Mouse (Mus musculus) right cerebral cortex, postnatal 14 days (tissue): ENCODE data around the gene Trappc1.

Experiments
- DNase-seq: peaks from one replicate; pipeline ENCODE4 v3.0.0; 2022

Gene Trappc1

DNA sequence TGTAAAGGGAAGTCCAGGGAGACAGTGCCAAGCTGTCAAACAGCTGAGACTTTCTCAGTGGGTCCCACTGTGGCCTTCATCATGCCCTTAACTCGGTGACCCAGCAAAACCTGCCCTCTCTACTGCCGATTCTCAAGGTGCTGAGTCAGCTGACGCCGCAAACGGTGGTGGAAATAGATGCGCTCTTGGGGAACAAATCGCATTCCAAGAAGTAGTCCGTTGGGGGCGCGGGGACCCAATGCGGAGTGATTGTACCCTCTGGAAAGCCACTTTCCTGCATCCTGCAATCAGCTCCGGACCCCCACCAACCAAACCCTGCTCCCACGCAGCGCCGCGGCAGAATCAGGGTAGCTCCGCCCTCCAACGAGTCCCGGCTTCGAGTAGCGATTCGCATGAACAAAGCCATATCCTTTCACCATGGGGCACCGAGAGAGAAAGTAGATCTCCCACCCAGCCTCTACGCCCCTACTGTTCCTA is 8.2 kb downstream of the Trappc1 start:
- peak; percentile 83 for DNase-seq

DNA sequence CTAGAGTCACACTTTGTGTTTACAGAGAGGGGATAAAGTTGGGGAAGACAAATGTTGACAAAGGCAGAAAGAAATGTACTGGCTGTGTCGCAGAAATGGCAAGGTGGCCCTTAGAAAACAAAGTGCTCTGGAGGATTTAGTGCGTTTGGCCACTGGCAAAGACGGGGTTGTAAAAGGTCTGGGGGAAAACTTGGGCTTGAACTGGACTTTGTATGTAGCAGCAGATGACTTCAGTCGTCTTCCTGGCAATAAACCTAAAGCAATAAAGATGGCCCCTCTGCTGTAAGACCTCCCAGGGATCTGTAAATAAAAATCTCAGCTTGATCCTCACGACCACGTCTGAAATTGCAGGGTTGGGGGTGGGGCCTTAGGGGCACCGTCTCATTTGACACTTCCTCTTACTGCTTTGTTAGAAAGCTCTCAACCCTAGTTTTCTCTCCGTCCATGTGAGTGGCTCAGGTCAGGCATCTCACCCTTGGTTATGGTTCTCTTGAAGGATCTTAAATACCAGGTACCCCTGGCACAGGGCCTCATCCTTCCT is 9.0 kb downstream of the Trappc1 start:
- DNase-seq: no peak

- DNase-seq: no peak
Measured at GRCm38 (mm10) chr11:69333922-69334321, 10.1 kb downstream of the Trappc1 start.

- no peak for DNase-seq
Measured at GRCm38 (mm10) chr11:69334796-69335195, 11.0 kb downstream of the Trappc1 start.

DNA sequence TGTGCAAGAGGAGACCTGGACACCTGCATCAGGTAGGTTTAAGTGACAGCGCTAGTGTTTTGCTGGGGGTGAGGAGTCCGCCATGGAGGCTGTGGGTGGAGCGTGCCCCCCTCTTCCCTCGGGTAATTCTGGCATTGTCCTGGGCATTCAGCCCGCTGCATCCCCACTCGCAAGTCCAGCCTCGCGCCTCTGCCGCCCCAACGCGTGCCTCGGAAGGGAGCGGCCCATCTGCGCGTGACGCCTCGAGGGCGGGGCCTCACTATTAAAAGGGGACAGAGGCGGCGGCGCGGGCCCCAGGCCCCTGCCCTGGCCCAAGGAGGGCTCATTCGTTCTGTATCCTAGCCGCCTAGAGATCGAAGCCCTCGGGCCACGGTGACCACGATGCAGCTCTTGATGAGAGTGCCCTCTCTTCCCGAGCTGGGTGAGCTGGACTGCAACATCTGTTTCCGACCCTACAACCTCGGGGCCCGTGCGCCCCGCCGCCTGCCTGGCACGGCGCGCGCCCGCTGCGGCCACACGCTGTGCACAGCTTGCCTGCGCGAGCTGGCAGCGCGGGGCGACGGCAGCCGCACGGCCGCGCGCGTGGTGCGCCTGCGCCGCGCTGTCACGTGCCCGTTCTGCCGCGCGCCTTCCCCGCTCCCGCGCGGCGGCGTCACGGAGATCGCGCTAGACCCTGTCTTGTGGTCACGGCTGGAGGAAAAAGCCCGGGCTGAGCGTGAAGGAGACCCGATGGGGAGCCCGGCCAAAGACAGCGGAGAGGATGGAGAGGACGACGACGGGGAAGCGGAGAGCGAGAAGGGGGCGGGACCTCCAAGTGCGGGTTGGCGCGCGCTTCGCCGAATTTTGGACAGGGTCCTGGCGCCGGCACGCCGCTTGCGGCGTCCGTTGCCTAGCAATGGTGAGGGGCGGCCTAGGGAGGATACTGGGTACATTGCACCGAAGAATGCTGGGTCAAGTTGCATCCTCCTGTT is 16.7 kb downstream of the Trappc1 start, which contains the start of gene Rnf227:
TSS of gene Rnf227 (plus strand) at position 301 of the 971 bp plus-strand sequence.
- peak; percentile 79 for DNase-seq

DNA sequence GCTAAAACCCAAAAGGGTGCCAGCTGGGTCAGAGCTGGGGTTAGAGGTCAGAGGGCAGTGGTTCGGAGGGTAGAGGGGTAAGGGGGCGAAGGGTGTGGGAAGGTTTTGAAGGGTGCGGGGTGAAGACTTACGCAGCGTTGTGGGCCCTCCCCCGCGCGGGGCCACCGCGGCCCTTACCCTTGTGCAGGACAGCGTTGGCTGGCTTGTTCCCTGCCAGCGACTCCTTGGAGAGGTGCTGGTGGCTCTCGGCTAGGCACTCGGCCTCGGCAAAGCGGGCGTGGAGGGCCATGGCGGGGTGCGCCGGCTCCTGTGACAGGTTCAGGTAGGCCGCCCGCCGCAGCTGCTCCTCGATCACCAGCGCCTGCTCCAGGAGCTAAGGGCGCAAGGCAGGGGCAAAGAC is 22.7 kb downstream of the Trappc1 start:
- no peak for DNase-seq

DNA sequence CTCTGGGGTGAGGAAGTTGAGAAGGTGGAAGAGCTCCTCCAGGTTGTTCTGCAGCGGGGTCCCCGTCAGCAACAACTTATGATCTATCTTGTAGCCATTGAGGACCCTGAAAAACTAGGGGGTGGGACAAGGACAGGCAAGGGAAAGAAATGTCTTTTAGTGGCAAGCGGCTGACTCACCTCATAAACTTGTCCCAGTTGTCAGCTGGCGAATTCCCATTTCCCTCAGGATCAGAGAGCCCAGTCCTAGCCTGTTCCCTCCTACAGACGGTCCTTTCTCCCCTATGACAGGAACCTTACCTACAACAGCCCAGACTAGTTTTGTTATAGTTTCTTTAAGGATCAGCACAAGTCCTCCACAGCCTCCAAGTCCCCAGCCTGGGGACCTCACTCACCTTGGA is 32.8 kb downstream of the Trappc1 start:
- DNase-seq: no peak

GRCm38 (mm10) chr11:69357690-69358089 is 33.9 kb downstream of the Trappc1 start:
- no peak for DNase-seq

- DNase-seq: no peak
Measured at GRCm38 (mm10) chr11:69362021-69362420, 38.2 kb downstream of the Trappc1 start.

DNA sequence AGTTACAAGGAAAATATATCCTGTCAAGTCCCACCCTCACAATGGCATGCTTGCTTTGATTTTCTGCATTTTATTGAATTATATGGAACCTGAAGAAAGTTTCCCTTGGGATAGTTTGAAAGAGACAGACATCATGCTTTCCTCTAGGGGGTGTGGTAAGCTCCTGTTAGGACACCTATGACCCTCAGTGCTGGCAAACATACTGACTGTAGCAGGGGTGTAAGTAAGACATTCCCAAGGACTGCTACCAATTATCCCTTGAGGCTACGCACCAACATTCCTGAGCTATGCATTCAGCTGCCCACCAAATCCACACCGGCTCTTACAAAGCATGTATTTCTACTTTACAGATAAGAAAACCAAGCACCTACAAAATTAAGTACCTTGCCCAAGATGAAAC is 38.7 kb downstream of the Trappc1 start:
- DNase-seq: no peak

- DNase-seq: no peak
Measured at GRCm38 (mm10) chr11:69364376-69364775, 40.6 kb downstream of the Trappc1 start.

DNA sequence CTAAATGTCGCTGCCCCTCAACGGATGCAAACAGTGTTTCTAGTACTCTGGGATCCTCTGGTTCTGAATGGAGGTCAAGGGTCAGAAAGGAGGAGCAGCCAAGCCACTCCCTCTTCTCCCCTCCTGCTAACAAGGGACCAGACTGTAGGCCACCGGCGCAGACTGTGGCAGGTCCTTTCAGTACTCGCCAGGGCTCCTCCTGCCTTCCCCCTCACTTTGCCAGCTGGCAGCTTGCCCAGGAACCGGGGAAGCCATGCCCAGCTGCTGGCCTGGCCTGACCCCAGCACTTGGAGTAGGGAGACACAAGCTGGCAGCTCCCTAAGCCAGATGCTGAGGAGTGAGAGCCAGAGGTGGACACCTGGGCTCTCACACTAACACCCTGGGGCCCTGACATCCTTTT is 41.1 kb downstream of the Trappc1 start:
- DNase-seq: peak; percentile 95

GRCm38 (mm10) chr11:69365722-69366121 is 41.9 kb downstream of the Trappc1 start:
- no peak for DNase-seq

DNA sequence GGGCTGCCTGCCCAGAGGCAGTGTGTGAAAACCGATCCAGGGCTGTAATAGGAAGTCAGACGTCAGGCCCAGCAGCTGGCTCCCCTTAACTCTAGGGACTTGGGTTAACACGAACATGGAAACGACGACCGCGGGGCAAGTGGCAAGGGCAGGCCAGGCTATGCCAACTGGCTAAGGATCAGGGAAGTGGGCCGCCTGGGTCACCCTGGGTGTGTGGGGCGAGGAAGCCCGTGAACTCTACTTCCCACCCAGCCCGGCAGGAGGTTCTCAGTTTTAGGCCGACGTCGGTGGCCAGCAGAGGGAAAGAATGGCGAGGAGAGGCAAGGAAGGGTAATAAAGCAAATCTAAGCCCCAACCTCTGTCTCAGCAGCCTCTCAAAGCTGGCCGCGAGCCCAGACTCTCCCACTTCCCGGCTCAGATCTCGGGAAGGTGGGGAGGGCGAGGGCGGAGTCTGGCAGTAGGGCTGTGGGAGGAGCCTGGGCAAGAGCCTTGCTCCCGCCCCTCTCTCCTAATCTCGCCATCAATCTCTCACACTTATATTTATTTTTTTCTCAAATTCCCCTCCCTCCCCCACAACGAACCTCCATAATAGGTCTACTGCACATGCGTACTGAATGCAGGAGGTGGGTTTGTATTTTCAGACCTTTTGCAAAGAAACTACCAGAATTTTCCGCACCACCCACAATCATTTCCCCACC is 42.5 kb downstream of the Trappc1 start:
- peak; percentile 98 for DNase-seq

GRCm38 (mm10) chr11:69366855-69367615 is 43.3 kb downstream of the Trappc1 start:
- DNase-seq: no peak

- peak; percentile 19 for DNase-seq
Measured at GRCm38 (mm10) chr11:69367616-69368355, 44.0 kb downstream of the Trappc1 start.

DNA sequence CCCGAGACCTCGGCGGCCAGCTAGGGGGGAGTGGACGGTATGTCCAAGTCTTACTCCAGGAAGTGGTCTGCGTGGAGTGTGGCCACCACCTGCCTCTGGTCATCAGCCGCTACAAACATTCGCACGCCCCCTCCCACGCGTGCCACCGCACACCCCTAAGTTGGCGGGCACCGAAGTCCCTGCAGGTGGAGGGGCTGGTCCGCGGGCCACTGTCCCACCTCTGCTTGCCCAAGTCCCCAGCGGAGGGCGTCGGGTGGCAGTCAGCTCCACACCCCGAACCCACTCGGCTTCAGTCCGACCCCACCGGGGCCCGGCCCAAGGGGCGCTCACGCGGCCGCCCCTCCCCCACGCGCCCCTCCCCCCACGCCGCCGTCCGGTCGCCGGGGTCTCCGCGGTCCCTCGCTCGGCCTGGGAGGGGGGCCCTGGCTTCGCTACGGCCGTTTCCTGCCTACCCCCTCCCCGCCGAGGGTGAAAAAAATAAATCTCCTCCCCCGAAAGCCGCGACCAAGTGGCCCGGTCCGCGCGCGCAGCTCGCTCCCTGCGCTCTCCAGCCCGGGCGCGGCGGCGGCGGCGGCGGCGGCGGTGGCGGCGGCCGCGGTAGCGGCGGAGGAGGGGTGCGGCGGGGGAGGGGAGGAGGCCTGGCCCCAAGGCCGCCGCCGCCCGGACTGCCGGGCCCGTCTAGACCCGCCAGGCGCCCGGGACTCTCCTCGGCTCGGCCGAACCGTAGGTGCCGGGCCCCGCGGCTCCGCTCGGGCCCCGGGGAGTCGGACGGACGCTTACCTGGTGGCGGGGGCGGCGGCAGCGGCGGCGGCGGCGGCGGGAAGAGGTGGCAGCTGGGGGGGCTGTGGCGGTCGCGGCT is 44.8 kb downstream of the Trappc1 start:
- peak; percentile 42 for DNase-seq

- no peak for DNase-seq
Measured at GRCm38 (mm10) chr11:69369215-69369989, 45.6 kb downstream of the Trappc1 start, which contains the start of gene Chd3. Chd3 (minus strand) TSS chr11:69369406.

GRCm38 (mm10) chr11:69369990-69370816 is 46.4 kb downstream of the Trappc1 start:
- no peak for DNase-seq
